Mouse (Mus musculus) midbrain, embryonic 14.5 days (tissue): ENCODE data around the gene Stag1. TPM values are rescaled to one million over a fixed set of nuclear protein-coding genes. Genes with fewer than 3 reads are reported as not detected.

Source experiments
- ATAC-seq: fragments of 200-750 bp; cut with Nextera tagmentation; 2 replicates; pipeline ENCODE4 v1.8.0; 2017; ENCODE audit warnings: moderate number of reproducible peaks, moderate library complexity; ENCODE audit not compliant: low FRiP score, low TSS enrichment
- DNase-seq: peaks from one replicate; pipeline ENCODE4 v3.0.0-alpha.2; 2015
- H3K27ac ChIP-seq: fragments of 300-500 bp; sonication (generic); replicated peaks from 2 replicates; pipeline ENCODE4 v1.5.1; 2014; ENCODE audit warnings: mild to moderate bottlenecking, low read depth, low read length, moderate library complexity
- H3K27me3 ChIP-seq: fragments of 300-500 bp; sonication (generic); 2 replicates; pipeline ENCODE4 v1.6.1; 2014; ENCODE audit warnings: low read length, control low read depth, mixed read lengths; ENCODE audit not compliant: control insufficient read depth, insufficient read depth
- H3K36me3 ChIP-seq: fragments of 300-500 bp; sonication (generic); 2 replicates; pipeline ENCODE4 v1.6.1; 2014; ENCODE audit warnings: low read length, control low read depth; ENCODE audit not compliant: control insufficient read depth, insufficient read depth
- H3K4me1 ChIP-seq: fragments of 300-500 bp; sonication (generic); 2 replicates; pipeline ENCODE4 v1.6.1; 2014; ENCODE audit warnings: mild to moderate bottlenecking, antibody characterized with exemption, low read length, control low read depth; ENCODE audit not compliant: control insufficient read depth, insufficient read depth
- H3K4me2 ChIP-seq: fragments of 300-500 bp; sonication (generic); 2 replicates; pipeline ENCODE4 v1.6.1; 2014; ENCODE audit warnings: mild to moderate bottlenecking, low read length, moderate library complexity
- H3K4me3 ChIP-seq: fragments of 300-500 bp; sonication (generic); replicated peaks from 2 replicates; pipeline ENCODE4 v1.5.1; 2014; ENCODE audit warnings: low read depth, low read length
- H3K9ac ChIP-seq: fragments of 300-500 bp; sonication (generic); replicated peaks from 2 replicates; pipeline ENCODE4 v1.6.1; 2014; ENCODE audit warnings: mild to moderate bottlenecking, low read length, moderate library complexity
- H3K9me3 ChIP-seq: fragments of 300-500 bp; sonication (generic); 2 replicates; pipeline ENCODE4 v1.6.1; 2016; ENCODE audit warnings: low read length, control low read depth, mixed read lengths; ENCODE audit not compliant: control insufficient read depth
- WGBS: fragments of 180-500 bp; shearing (Covaris S2); extraction: QIAGEN DNeasy Blood & Tissue Kit; methylation state at CpG from one replicate; pipeline ENCODE4 v1.1.7; 2014; 5-methylcytosine and 5-hydroxymethylcytosine counted together
- polyA plus RNA-seq: library from polyadenylated mRNA; unstranded; fragments of >200 nt; fragmentation: Nextera tagmentation; extraction: Ambion mirVana; gene quantifications from 2 replicates; pipeline ENCODE4 v1.2.1, GENCODE M21; 2014

Stag1 gene
- polyA plus RNA-seq, 1 experiment from 2014 or later, result 41.3 TPM

DNA sequence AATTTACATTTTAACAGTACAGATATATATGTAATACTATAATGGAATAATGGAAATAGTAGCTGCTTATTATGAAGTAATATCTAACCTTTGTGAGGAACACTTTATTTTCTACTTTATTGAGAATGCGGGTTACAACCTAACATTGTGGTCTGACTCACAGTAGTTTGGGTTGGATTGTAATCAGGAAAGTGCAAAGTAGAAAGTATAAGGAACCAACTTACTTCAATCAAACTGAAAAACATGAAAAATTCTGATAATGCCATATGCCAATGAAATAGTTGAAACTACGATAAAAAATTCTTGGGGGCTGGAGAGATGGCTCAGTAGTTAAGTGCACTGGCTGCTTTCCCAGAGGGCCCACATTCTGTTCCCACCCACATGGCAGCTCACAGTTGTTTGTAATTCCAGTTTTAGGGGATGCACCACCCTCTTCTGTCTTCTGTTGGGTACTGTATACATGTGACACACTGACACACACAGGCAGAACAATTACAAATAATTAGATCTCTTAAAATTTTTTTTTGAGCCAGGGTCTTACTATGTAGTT, 50.3 kb downstream of the Stag1 start:
- ATAC-seq (no peak), DNase-seq (no peak)
- peaks cover 9% of the 10 kb centered on the region for H3K4me1 ChIP-seq
- no peaks in the 10 kb centered on the region for H3K9me3 ChIP-seq
- no peaks in the 10 kb centered on the region for H3K36me3 ChIP-seq
- no peak overlapping the region for H3K4me3 ChIP-seq
- H3K27ac ChIP-seq, result no peak overlapping the region
- no peak overlapping the region for H3K9ac ChIP-seq
- no peaks in the 10 kb centered on the region for H3K27me3 ChIP-seq
- WGBS, result 97% methylated on average over 2 of the region's 2 CpGs
- no peak overlapping the region for H3K4me2 ChIP-seq

GRCm38 (mm10) chr9:100654104-100654503, 56.5 kb downstream of the Stag1 start:
- 81% methylated on average over 3 of the region's 3 CpGs for whole genome bisulfite sequencing
- Histone ChIP-seq H3K9me3 (no peaks in the 10 kb centered on the region), H3K36me3 (no peaks in the 10 kb centered on the region), H3K27ac (no peak overlapping the region), H3K4me1 (no peaks in the 10 kb centered on the region), H3K9ac (no peak overlapping the region), H3K4me2 (no peak overlapping the region), H3K4me3 (no peak overlapping the region), H3K27me3 (no peaks in the 10 kb centered on the region)
- DNase-seq (no peak), ATAC-seq (no peak)

DNA sequence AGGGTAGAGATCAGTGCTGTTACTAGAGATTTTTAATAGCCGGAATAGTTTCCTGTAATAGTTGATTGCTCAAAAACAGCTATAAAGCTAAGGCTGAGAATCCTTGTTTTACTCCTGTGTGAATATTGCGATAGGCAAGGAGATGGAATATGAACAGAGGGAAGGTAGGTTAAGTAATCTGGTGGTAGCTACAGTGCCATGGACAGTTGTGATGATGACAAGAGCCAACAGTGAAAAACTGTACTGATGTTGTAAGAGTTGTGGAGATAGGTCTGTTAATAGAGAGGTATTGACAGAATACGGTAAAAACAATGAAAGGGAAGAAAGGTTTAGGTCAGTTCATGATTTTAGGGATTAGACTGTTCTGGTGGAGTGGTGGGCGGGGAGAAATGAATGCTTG, 58.5 kb downstream of the Stag1 start:
- Histone ChIP-seq H3K4me2 (no peak overlapping the region), H3K27me3 (no peaks in the 10 kb centered on the region), H3K9me3 (no peaks in the 10 kb centered on the region), H3K36me3 (no peaks in the 10 kb centered on the region), H3K4me1 (no peaks in the 10 kb centered on the region), H3K27ac (no peak overlapping the region), H3K9ac (no peak overlapping the region), H3K4me3 (no peak overlapping the region)
- DNase-seq, result no peak
- no peak for ATAC-seq
- WGBS, result 98% methylated on average over 4 of the region's 4 CpGs

DNA sequence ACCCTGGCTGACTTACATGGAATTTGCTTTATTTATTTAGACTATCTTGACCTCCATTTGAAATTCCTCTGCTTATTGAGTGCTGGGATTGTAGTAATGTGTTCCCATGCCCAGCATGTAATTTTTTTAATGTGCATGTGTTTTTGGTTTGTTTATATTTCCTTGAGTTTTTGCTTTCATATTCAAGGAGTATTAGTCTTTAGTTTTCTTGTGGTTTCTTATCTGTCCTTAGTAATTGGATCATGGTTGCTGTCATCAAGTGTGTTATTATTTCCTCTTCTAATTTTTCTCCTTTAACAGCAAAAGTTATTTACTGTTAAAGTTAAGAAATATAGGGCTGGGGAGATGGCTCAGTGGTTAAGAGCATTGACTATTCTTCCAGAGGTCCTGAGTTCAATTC, 63.0 kb downstream of the Stag1 start:
- Histone ChIP-seq H3K27me3 (no peaks in the 10 kb centered on the region), H3K27ac (no peak overlapping the region), H3K36me3 (no peaks in the 10 kb centered on the region), H3K9ac (no peak overlapping the region), H3K4me3 (no peak overlapping the region), H3K9me3 (no peaks in the 10 kb centered on the region), H3K4me2 (no peak overlapping the region), H3K4me1 (no peaks in the 10 kb centered on the region)
- DNase-seq (no peak), ATAC-seq (no peak)

- H3K27me3 ChIP-seq, result no peaks in the 10 kb centered on the region
- no peaks in the 10 kb centered on the region for H3K4me1 ChIP-seq
- DNase-seq (no peak), ATAC-seq (no peak)
- no peak overlapping the region for H3K4me3 ChIP-seq
- WGBS, result 92% methylated on average over 4 of the region's 4 CpGs
- no peaks in the 10 kb centered on the region for H3K36me3 ChIP-seq
- no peak overlapping the region for H3K9ac ChIP-seq
- no peak overlapping the region for H3K27ac ChIP-seq
- H3K4me2 ChIP-seq, result no peak overlapping the region
- no peaks in the 10 kb centered on the region for H3K9me3 ChIP-seq
Measured at GRCm38 (mm10) chr9:100663473-100664134, 66.0 kb downstream of the Stag1 start.

DNA sequence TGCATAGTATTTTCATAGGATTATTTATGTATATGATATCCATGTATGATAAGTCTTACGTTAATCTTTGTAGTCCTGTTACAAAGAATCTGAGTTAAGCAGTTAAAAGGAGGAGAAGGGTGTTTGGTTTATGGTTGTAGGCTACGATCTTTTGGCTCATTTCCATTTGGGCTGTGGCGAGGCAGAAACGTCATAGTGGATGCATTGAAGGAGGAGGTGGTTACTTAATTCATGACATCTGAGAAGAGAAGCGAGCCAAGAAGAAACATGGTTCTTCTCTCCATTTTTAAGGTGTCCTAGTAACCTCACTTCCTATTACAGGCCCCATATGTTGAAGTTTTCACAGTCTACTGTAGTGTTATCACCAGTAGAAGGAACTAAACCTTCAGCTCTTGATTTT, 72.6 kb downstream of the Stag1 start:
- 87% methylated on average over 5 of the region's 5 CpGs for WGBS
- no peak overlapping the region for H3K4me2 ChIP-seq
- no peaks in the 10 kb centered on the region for H3K4me1 ChIP-seq
- H3K27ac ChIP-seq, result no peak overlapping the region
- H3K9me3 ChIP-seq, result no peaks in the 10 kb centered on the region
- no peak overlapping the region for H3K9ac ChIP-seq
- no peaks in the 10 kb centered on the region for H3K36me3 ChIP-seq
- no peak overlapping the region for H3K4me3 ChIP-seq
- DNase-seq (no peak), ATAC-seq (no peak)
- no peaks in the 10 kb centered on the region for H3K27me3 ChIP-seq

DNA sequence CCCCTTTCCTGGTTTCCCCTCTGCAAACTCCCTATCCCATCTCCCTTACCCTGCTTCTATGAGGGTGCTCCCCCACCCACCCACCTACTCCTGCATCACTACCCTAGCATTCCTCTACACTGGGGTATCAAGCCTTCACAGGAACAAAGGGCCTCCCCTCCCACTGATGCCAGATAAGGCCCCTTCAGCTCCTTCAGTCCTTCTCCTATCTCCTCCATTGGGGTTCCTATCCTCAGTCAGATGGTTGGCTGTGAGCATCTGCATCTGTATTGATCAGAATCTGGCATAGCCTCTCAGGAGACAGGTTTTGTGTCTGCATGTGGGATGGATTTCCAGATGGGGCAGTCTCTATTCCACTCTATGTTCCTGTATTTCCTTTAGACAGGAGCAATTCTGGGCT, 81.4 kb downstream of the Stag1 start:
- Histone ChIP-seq H3K36me3 (no peaks in the 10 kb centered on the region), H3K27ac (no peak overlapping the region), H3K27me3 (no peaks in the 10 kb centered on the region), H3K9me3 (no peaks in the 10 kb centered on the region), H3K4me2 (no peak overlapping the region), H3K9ac (no peak overlapping the region), H3K4me3 (no peak overlapping the region), H3K4me1 (no peaks in the 10 kb centered on the region)
- DNase-seq (no peak), ATAC-seq (no peak)

DNA sequence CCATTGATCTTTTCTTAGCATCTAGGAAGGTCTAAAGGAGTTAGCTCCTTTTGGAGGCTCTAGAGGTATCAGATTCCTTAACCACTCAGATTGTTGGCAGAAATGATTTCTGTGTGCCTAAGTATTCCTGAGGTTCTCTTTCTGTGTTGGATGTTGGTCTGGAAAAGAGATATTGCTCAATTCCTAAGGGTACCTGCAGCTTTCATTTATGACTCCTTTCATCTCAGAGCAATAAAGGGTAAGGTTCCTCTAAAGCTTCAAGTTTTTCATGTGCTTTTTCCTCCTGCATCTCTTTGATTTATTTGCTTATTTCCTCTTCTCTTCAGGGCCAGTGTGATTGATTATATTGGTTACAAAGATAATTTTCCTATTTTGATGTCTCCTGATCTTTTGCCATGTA, 84.7 kb downstream of the Stag1 start:
- DNase-seq (no peak), ATAC-seq (no peak)
- H3K27me3 ChIP-seq, result no peaks in the 10 kb centered on the region
- H3K9ac ChIP-seq, result no peak overlapping the region
- H3K4me3 ChIP-seq, result no peak overlapping the region
- H3K4me2 ChIP-seq, result no peak overlapping the region
- peaks cover 12% of the 10 kb centered on the region for H3K4me1 ChIP-seq
- H3K9me3 ChIP-seq, result no peaks in the 10 kb centered on the region
- no peak overlapping the region for H3K27ac ChIP-seq
- H3K36me3 ChIP-seq, result no peaks in the 10 kb centered on the region

DNA sequence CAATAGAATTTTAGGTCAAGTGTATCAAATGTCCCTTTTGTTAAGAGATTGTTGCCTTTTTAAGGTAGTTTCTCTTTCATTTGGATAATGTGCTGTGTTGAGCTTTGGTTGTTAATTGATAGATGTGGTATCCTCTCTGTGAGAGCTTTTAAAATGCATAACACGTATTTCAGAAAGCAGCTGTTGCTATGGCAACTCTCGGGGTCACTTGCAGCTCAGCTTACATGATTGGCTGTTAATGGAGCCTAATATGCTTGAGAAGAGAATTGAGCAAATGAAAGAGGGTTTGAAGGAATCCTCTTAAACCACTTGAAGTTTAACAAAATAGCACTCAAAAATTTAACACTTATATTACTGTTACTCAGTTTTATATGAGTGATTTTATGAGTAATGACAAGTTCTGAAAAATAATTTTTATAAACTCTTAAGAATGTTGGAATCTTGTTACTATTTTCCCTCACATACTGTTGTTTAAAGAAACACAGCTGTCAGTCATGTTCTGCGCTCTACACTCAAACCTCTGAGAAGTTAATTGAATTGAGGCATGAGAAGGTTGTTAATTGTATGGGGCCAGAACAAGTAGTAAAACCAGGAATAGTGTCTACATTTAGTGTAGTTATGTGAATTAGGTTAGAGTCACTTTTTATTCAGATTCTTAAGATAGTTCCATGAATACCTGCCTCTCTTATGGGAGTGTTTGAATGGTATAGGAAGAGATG, 88.3 kb downstream of the Stag1 start:
- peak overlapping the region; percentile 30 for H3K4me2 ChIP-seq
- 6% methylated on average over 3 of the region's 3 CpGs for WGBS
- peak; percentile 70; the same call in 1 of the 2 replicates for ATAC-seq

More for the DNA sequence above, 88.3 kb downstream of the Stag1 start:
- peaks cover 12% of the 10 kb centered on the region for H3K4me1 ChIP-seq
- peak overlapping the region; percentile 70; the same call in 1 of the 2 replicates for H3K27ac ChIP-seq
- peak; percentile 94 for DNase-seq
- no peaks in the 10 kb centered on the region for H3K9me3 ChIP-seq
- no peaks in the 10 kb centered on the region for H3K27me3 ChIP-seq
- H3K36me3 ChIP-seq, result no peaks in the 10 kb centered on the region
- H3K4me3 ChIP-seq, result no peak overlapping the region
- no peak overlapping the region for H3K9ac ChIP-seq
